19 mouse cellular contexts compared by ENCODE assay signal in the genomic region with DNA sequence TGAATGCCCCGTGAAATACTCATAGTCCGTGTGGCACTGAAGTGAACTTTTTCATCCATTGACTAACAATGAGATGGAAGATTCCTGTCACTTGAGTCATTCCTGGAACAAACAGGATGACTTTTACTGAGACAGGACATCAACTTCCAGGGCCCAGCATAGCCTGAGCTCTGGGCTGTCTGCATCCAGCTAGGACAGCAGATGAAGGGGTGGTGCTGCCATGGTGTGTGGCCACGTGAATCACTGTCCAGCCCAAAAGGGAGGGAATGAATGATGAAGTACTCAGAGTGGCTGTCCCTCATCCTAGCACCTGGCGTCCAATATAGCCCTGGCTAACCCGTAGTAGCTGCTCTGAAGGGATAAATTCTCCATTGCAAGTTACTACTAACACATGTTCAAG.
DNase-seq lines count a peak whose midpoint lies in the region; ATAC-seq lines count a peak whose summit lies in the region.
"Had no signal": no experiment of that assay in that cellular context is flagged by ENCODE, and none has a peak within 500 bp of the region (broad histone marks: within the 10 kb centered on the region; RNA-seq: fewer than 3 reads in every experiment).

No protein-coding gene starts in this region.

- no peaks in the 10 kb centered on the region for H3K9me3 ChIP-seq in midbrain, embryonic 10.5 days (replicated peaks)
- H3K9me3 ChIP-seq in midbrain, embryonic 11.5 days (ENCODE audit: control insufficient read depth, low read length) = no peaks in the 10 kb centered on the region
- H3K9me3 ChIP-seq: embryonic facial prominence, embryonic 10.5 days; forebrain, embryonic 13.5 days; heart, embryonic 15.5 days had no signal

- intact Hi-C loops in left cerebral cortex, postnatal 36 days (cut with DNase I) = no loop called here
- intact Hi-C loops in left cerebral cortex, postnatal 25 days (cut with DNase I) = no loop called here

- no peak overlapping the region for H3K4me2 ChIP-seq in midbrain, embryonic 11.5 days
- H3K4me2 ChIP-seq: forebrain, embryonic 13.5 days; heart, embryonic 11.5 days; heart, embryonic 15.5 days; hindbrain, embryonic 14.5 days had no signal

- ATAC-seq in midbrain, embryonic 11.5 days (ENCODE audit: low FRiP score) = no peak
- ATAC-seq: CD4-positive, CD25-positive, alpha-beta regulatory T cell, adult 4 months; forebrain, embryonic 13.5 days; forebrain, postnatal 0 days; intestine, postnatal 0 days had no signal

- peak; percentile 74 for DNase-seq in adrenal gland, adult 2 months
- no peak for DNase-seq in adrenal gland, adult 8-10 months
- no peak for DNase-seq in midbrain, embryonic 10.5 days (ENCODE audit: low spot score)
- no peak for DNase-seq in midbrain, embryonic 11.5 days (ENCODE audit: low spot score, missing footprints)
- peak; percentile 84 for DNase-seq in 3T3-L1 (ENCODE audit: low read depth, low spot score)
- DNase-seq in NIH3T3 (ENCODE audit: low read depth) = peak; percentile 12
- no peak for DNase-seq in left cerebral cortex, postnatal 36 days (ENCODE audit: low spot score in 2 of 2)
- no peak for DNase-seq in left cerebral cortex, postnatal 25 days (ENCODE audit: low spot score in 2 of 2)
- DNase-seq: cerebellum, adult 2 months; forebrain, postnatal 0 days; gastrocnemius, postnatal 14 days; heart, adult 2 months had no signal

- WGBS in midbrain, embryonic 10.5 days = 90% methylated on average over 5 of the region's 5 CpGs
- 84% methylated on average over 5 of the region's 5 CpGs for WGBS in midbrain, embryonic 11.5 days

- H3K27me3 ChIP-seq in midbrain, embryonic 10.5 days (ENCODE audit: low read depth, poor library complexity, severe bottlenecking) = no peaks in the 10 kb centered on the region
- H3K27me3 ChIP-seq in midbrain, embryonic 11.5 days (ENCODE audit: control insufficient read depth, insufficient read depth, low read length) = no peaks in the 10 kb centered on the region
- H3K27me3 ChIP-seq: forebrain, embryonic 13.5 days; heart, embryonic 15.5 days had no signal

- peaks cover 28% of the 10 kb centered on the region for H3K36me3 ChIP-seq in midbrain, embryonic 10.5 days
- no peaks in the 10 kb centered on the region for H3K36me3 ChIP-seq in midbrain, embryonic 11.5 days (ENCODE audit: control insufficient read depth, insufficient read depth, low read length)
- H3K36me3 ChIP-seq: heart, embryonic 15.5 days had no signal

- H3K4me1 ChIP-seq in midbrain, embryonic 10.5 days = peaks cover 49% of the 10 kb centered on the region
- 0 out of 2 replicates have a peak, but pooled peaks cover 6% of the 10 kb centered on the region for H3K4me1 ChIP-seq in midbrain, embryonic 11.5 days (ENCODE audit: control insufficient read depth, insufficient read depth, low read length)

- 0 out of 2 replicates have a peak overlapping the region, but pooled peaks have one; percentile 28 for H3K27ac ChIP-seq in midbrain, embryonic 10.5 days (replicated peaks)
- H3K27ac ChIP-seq in midbrain, embryonic 11.5 days (ENCODE audit: low read depth, low read length) = no peak overlapping the region
- H3K27ac ChIP-seq: embryonic facial prominence, embryonic 10.5 days; forebrain, embryonic 13.5 days; heart, adult 2 months; heart, embryonic 15.5 days; hindbrain, embryonic 14.5 days had no signal

- H3K4me3 ChIP-seq in midbrain, embryonic 10.5 days = no peak overlapping the region
- no peak overlapping the region for H3K4me3 ChIP-seq in midbrain, embryonic 11.5 days (ENCODE audit: low read depth, low read length)
- H3K4me3 ChIP-seq: embryonic facial prominence, embryonic 10.5 days; forebrain, embryonic 13.5 days; heart, adult 2 months; heart, embryonic 15.5 days had no signal

- no peak overlapping the region for H3K9ac ChIP-seq in midbrain, embryonic 11.5 days (ENCODE audit: low read length)
- H3K9ac ChIP-seq: forebrain, embryonic 13.5 days; forebrain, postnatal 0 days; heart, embryonic 15.5 days; hindbrain, embryonic 14.5 days had no signal

Comparison
In these comparisons a context has a peak if more than half of its experiments do, and no peak if none do; other contexts are left out.
1. DNase-seq: peak in adrenal gland, adult 2 months (single experiment), 3T3-L1 (single experiment) and NIH3T3 (single experiment); none in adrenal gland, adult 8-10 months (single experiment), midbrain, embryonic 10.5 days (single experiment), midbrain, embryonic 11.5 days (single experiment), left cerebral cortex, postnatal 36 days (0 of 2) and left cerebral cortex, postnatal 25 days (0 of 2).